Mouse (Mus musculus): ENCODE measurements around the gene Gm12789.
"Not testable (repeated sequence)": the region's sequence is repeated elsewhere in the genome, so short reads cannot be mapped to it uniquely, and the experiment has no call there.

Gene Gm12789

DNA sequence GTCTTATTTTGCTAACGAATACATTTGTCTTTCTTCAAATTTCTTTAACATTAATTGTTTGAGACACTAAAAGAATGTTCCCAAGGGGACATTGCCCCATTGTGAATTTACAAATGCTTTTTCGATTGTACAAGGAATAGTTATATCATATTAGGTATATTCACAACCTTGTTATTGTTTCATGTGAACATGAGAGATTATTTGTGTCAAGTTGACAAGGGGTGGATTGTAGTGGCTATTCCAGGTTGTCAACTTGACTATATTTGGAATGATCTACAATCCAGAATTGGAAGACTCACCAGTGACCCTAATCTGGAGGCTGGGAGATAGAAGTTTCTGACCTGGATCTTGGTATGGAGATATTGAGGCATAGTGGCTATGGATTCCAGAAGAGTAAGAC is at the start of gene Gm12789:
Gene Gm12789 (plus strand): TSS at position 301 of the 400 bp plus-strand sequence.
- not testable (repeated sequence) for DNase-seq (ENCODE audit: low spot score in 2 of 2)

DNA sequence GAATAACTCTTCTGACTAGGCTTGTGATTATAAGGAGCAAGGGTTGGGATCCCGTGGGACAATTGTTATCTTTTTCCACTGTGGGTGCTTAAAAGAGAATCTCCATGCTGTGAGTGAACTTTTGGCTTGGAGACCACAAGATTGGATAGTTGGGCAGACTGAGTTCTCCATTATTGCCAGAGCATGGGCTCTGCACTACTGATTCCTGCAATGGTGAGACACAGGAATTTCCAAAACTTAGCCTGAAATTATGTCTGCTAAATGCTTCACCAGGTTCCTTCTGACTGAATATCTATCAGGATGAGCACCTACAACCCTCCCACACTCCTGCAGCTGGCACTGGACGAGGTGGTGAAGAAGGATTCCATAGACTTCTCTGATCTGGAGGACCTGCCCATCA is 46.3 kb upstream of the Gm12789 start, which contains the start of gene Gm12794:
Gene Gm12794 (plus strand): TSS at position 301 of the 400 bp plus-strand sequence.
- DNase-seq (ENCODE audit: low spot score in 2 of 2), result not testable (repeated sequence)

GRCm38 (mm10) chr4:101980949-101981348 is 5.5 kb upstream of the Gm12789 start, which contains the start of gene Gm12790:
Gene Gm12790, minus strand, starts transcription at chr4:101981049.
- DNase-seq (ENCODE audit: low spot score in 2 of 2), result not testable (repeated sequence)

GRCm38 (mm10) chr4:101985678-101986077 is 748 bp upstream of the Gm12789 start:
- DNase-seq (ENCODE audit: low spot score in 2 of 2), result no peak

- DNase-seq (ENCODE audit: low spot score in 2 of 2), result no peak
Observed at GRCm38 (mm10) chr4:101997426-101997825, 11.0 kb downstream of the Gm12789 start.

DNA sequence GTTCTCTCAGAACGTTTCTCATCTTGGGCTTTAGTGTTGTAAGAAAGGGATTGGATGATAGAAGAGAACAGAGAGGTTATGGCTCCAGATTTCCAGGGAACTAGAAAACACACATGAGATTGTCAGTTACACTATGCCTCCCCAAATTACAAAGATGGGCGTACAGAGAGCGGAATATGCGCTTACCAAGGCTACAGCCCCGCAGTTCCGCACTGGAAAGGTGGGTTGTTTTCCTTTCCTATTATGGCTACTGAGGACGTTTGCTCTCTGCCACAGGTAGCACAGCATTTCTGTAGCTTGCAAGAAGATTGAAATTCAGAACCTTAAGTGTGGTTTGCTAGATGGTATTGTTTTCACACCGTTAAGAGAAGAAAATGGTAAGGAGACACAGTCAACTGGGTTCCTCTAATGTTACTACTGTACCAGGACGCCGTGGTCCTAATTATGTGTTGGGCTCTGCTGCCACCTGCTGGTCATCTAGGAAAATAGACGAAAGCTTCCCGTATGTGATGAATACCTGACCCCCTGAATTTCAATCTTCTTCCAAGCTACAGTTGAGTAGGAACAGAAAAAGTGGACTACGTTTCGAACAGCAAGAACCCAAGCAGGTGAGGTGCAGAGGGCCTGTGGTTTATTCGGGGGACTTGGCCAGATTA is 12.0 kb downstream of the Gm12789 start:
- peak; percentile 60 to 68 for DNase-seq (ENCODE audit: low spot score in 2 of 2)

DNA sequence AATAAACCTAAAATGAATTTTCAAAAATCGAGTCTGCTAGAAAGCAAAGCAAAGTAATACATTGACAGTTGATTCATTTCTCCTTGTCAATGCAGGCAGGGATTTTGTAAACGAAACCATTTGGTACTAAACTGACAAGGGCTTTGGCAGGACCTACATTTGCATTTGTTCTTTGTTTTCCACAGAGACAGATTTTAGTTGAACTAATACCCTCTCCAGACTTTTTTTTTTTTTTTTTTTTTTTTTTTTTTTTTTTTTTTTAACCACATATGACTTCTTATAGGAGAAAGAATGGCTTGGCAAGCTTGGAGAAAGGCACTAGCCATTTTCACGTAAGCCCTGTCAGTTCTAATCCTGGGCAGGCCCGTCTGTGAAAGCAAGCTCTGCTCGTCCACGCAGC is 40.2 kb downstream of the Gm12789 start:
- no peak for DNase-seq (ENCODE audit: low spot score in 2 of 2)
